Mouse (Mus musculus) C3H10T1/2 (cell line): ENCODE results near the gene Srsf12. TPM values are rescaled to one million over a fixed set of nuclear protein-coding genes. Genes with fewer than 3 reads are reported as not detected.

ENCODE experiments used
- polyA plus RNA-seq, 2 experiments: library from polyadenylated mRNA; unstranded; fragments of >200 nt; fragmentation: generic; extraction: Trizol; gene quantifications; one replicate each; pipeline ENCODE4 v1.2.1; 2012; ENCODE audit warnings: missing spikeins in 2 of 2

Srsf12 gene
- not detected for polyA plus RNA-seq

DNA sequence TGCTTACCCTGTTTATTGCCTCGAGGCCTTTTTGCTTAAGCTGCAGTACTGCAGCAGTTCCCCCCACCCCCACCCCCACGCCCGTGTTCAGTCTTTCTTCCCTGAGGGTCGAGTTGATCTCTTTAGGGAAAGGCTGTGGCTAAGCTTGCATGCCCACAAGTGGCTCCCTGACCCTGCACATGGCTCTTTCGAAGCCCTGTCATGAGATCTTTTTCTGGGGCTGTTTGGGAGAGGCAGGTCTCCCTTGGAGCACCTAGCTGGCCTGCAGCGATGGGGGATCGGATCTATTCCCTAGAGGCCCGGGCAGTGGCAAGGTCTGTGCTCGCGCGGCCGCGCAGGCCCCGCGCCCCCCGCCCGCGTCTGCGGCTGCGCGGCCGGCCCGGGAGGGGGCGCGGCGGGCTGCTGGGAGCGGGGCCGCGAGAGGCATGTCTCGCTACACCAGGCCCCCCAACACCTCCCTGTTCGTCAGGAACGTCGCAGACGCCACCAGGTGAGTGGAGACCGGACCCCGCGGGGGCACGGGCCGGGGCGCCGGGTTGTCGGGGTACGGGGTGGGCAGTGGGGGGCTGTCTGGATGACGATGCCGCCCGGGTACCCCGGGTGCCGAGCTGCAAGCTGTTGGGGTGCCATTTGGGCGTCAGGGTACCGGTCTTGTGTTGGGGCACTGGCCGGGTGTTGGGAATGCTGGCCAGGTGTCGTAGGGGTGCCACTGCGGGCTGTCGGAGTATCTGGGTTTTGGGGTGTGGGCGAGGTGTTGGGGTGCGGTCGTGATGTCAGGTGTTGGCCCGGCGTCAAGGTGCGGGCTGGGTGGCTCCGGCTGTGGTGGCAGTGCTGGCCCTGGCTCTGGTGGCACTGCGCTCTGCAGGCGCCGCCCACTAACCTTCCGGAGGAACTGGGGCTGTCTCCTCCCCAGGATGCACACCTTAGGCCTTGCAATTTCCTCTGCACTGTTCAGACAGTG lies at the start of gene Srsf12:
TSS of gene Srsf12 (plus strand) at position 111 of the 961 bp plus-strand sequence.

DNA sequence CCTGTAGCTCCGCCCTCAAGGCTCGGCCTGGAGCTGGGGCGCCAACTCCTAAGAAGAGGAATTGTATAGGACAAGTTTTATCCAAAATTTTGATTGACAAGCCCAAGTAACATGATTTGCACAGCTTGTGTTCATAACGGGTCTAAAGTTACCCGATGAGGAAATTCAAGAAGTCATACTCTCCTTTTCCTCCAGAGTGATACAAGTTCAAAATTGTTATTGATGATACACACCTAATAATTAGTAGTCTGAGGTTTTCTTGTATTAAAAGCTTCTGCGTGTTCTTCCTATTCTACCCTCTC lies 19.1 kb upstream of the Srsf12 start, which contains the start of gene Pm20d2:
TSS of gene Pm20d2 (minus strand) at position 3 of the 302 bp plus-strand sequence.

Other genes starting within 250 kb of the Srsf12 start
- gene Rragd, start 226.0 kb upstream of the Srsf12 start, polyA plus RNA-seq, result under 1 TPM; 0.18 to 0.27 TPM
- gene Ube2j1, start 177.6 kb upstream of the Srsf12 start, polyA plus RNA-seq, result 10 to 100 TPM; 25.5 to 29.1 TPM
- under 1 TPM; 0.05 to 0.20 TPM for gene Gabrr2, start 146.0 kb upstream of the Srsf12 start, polyA plus RNA-seq
- gene Gabrr1, start 76.5 kb upstream of the Srsf12 start, polyA plus RNA-seq, result not detected
- under 1 TPM; 0.07 to 0.20 TPM for gene Pm20d2, start 19.3 kb upstream of the Srsf12 start, polyA plus RNA-seq
- 100 to 1,000 TPM in 1 of 2 experiments, 10 to 100 TPM in 1; 12.8 to 114 TPM for gene Pnrc1, start 81.2 kb downstream of the Srsf12 start, polyA plus RNA-seq
- 1 to 10 TPM in 1 of 2 experiments, under 1 TPM in 1; 0.39 to 2.4 TPM for gene Rngtt, start 101.3 kb downstream of the Srsf12 start, polyA plus RNA-seq